Mouse (Mus musculus) hindbrain, embryonic 16.5 days (tissue): ENCODE data around the gene Gdap2. TPM values are rescaled to one million over a fixed set of nuclear protein-coding genes. Genes with fewer than 3 reads are reported as not detected.

ENCODE experiments used
- ATAC-seq: fragments of 200-750 bp; cut with Nextera tagmentation; 2 replicates; pipeline ENCODE4 v1.8.0; 2017; ENCODE audit warnings: moderate TSS enrichment, moderate library complexity
- H3K27ac ChIP-seq: fragments of 300-500 bp; sonication (generic); 2 replicates; pipeline ENCODE4 v1.5.1; 2014; ENCODE audit warnings: low read depth, mild to moderate bottlenecking, control low read depth, low read length, moderate library complexity
- H3K27me3 ChIP-seq: fragments of 300-500 bp; sonication (generic); replicated peaks from 2 replicates; pipeline ENCODE4 v1.6.1; 2014; ENCODE audit warnings: low read length; ENCODE audit not compliant: control insufficient read depth, insufficient read depth
- H3K36me3 ChIP-seq: fragments of 300-500 bp; sonication (generic); 2 replicates; pipeline ENCODE4 v1.6.1; 2014; ENCODE audit warnings: mild to moderate bottlenecking, low read length, moderate library complexity, mixed read lengths; ENCODE audit not compliant: control insufficient read depth, insufficient read depth
- H3K4me1 ChIP-seq: fragments of 300-500 bp; sonication (generic); 2 replicates; pipeline ENCODE4 v1.6.1; 2014; ENCODE audit warnings: low read depth, low read length; ENCODE audit not compliant: control insufficient read depth, insufficient read depth
- H3K4me2 ChIP-seq: fragments of 300-500 bp; sonication (generic); 2 replicates; pipeline ENCODE4 v1.6.1; 2014; ENCODE audit warnings: mild to moderate bottlenecking, low read length, control low read depth, moderate library complexity
- H3K4me3 ChIP-seq: fragments of 300-500 bp; sonication (generic); 2 replicates; pipeline ENCODE4 v1.5.1; 2014; ENCODE audit warnings: mild to moderate bottlenecking, low read length, control low read depth, moderate library complexity
- H3K9ac ChIP-seq: fragments of 300-500 bp; sonication (generic); 2 replicates; pipeline ENCODE4 v1.6.1; 2014; ENCODE audit warnings: low read depth, mild to moderate bottlenecking, control low read depth, low read length, moderate library complexity
- H3K9me3 ChIP-seq: fragments of 300-500 bp; sonication (generic); 2 replicates; pipeline ENCODE4 v1.6.1; 2014; ENCODE audit warnings: mild to moderate bottlenecking, low read length, moderate library complexity; ENCODE audit not compliant: control insufficient read depth
- WGBS: fragments of 180-500 bp; shearing (Covaris S2); extraction: QIAGEN DNeasy Blood & Tissue Kit; methylation state at CpG from one replicate; pipeline ENCODE4 v1.1.7; 2014; 5-methylcytosine and 5-hydroxymethylcytosine counted together
- polyA plus RNA-seq: library from polyadenylated mRNA; unstranded; fragments of >200 nt; fragmentation: Nextera tagmentation; extraction: Ambion mirVana; gene quantifications from 2 replicates; pipeline ENCODE4 v1.2.1, GENCODE M21; 2015

The Gdap2 gene
- polyA plus RNA-seq = 39.5 and 39.8 TPM in 2 replicates

GRCm38 (mm10) chr3:100162315-100163105 is at the start of gene Gdap2, which contains the start of gene Wdr3:
Gene Gdap2, plus strand, starts transcription at chr3:100162381.
Gene Wdr3, minus strand, starts transcription at chr3:100162407.
- H3K4me3 ChIP-seq = peak within 1 kb of the TSS; percentile 86
- peak within 1 kb of the TSS; percentile 90 for H3K9ac ChIP-seq
- H3K4me2 ChIP-seq = peak within 1 kb of the TSS; percentile 88
- H3K9me3 ChIP-seq = no peaks in the 10 kb centered on the region
- H3K27ac ChIP-seq = peak within 1 kb of the TSS; percentile 92
- peak; percentile 99 for ATAC-seq
- H3K36me3 ChIP-seq = peaks cover 10% of the 10 kb centered on the region
- WGBS = under 1% methylated on average over 53 of the region's 55 CpGs
- no peaks in the 10 kb centered on the region for H3K27me3 ChIP-seq
- peaks cover 19% of the 10 kb centered on the region for H3K4me1 ChIP-seq

- H3K4me3 ChIP-seq = no peak overlapping the region
- H3K9ac ChIP-seq = no peak overlapping the region
- ATAC-seq = no peak
- H3K4me1 ChIP-seq = no peaks in the 10 kb centered on the region
- no peaks in the 10 kb centered on the region for H3K27me3 ChIP-seq
- WGBS = 68% methylated on average over 2 of the region's 2 CpGs
- H3K4me2 ChIP-seq = no peak overlapping the region
- no peaks in the 10 kb centered on the region for H3K9me3 ChIP-seq
- no peak overlapping the region for H3K27ac ChIP-seq
- H3K36me3 ChIP-seq = no peaks in the 10 kb centered on the region
Observed at GRCm38 (mm10) chr3:100118681-100119080, 43.5 kb upstream of the Gdap2 start.

- 51% methylated on average over 2 of the region's 2 CpGs for WGBS
- Histone ChIP-seq H3K4me3 (no peak overlapping the region), H3K9me3 (no peaks in the 10 kb centered on the region), H3K4me2 (no peak overlapping the region), H3K36me3 (no peaks in the 10 kb centered on the region), H3K4me1 (no peaks in the 10 kb centered on the region), H3K27me3 (no peaks in the 10 kb centered on the region), H3K27ac (no peak overlapping the region), H3K9ac (no peak overlapping the region)
- ATAC-seq = no peak
Observed at GRCm38 (mm10) chr3:100121961-100122360, 40.2 kb upstream of the Gdap2 start.

GRCm38 (mm10) chr3:100122445-100122844 is 39.7 kb upstream of the Gdap2 start:
- Histone ChIP-seq H3K4me3 (no peak overlapping the region), H3K27me3 (no peaks in the 10 kb centered on the region), H3K4me1 (no peaks in the 10 kb centered on the region), H3K9me3 (no peaks in the 10 kb centered on the region), H3K4me2 (no peak overlapping the region), H3K36me3 (no peaks in the 10 kb centered on the region), H3K9ac (no peak overlapping the region), H3K27ac (no peak overlapping the region)
- WGBS = 71% methylated on average over 1 of the region's 1 CpGs
- ATAC-seq = no peak

- peaks cover 19% of the 10 kb centered on the region for H3K4me1 ChIP-seq
- no peak overlapping the region for H3K27ac ChIP-seq
- H3K36me3 ChIP-seq = peaks cover 22% of the 10 kb centered on the region
- H3K9me3 ChIP-seq = no peaks in the 10 kb centered on the region
- no peaks in the 10 kb centered on the region for H3K27me3 ChIP-seq
- peak overlapping the region; percentile 80; the same call in 1 of the 2 replicates for H3K9ac ChIP-seq
- ATAC-seq = no peak
- 84% methylated on average over 15 of the region's 15 CpGs for WGBS
- peak overlapping the region; percentile 88 for H3K4me2 ChIP-seq
- H3K4me3 ChIP-seq = peak overlapping the region; percentile 86
Observed at GRCm38 (mm10) chr3:100160682-100161445, 1.3 kb upstream of the Gdap2 start.

GRCm38 (mm10) chr3:100161665-100162314 is 391 bp upstream of the Gdap2 start:
- ATAC-seq = no peak; the same call in 1 of the 2 replicates
- Histone ChIP-seq H3K9ac (peak overlapping the region; percentile 80), H3K9me3 (no peaks in the 10 kb centered on the region), H3K4me1 (peaks cover 19% of the 10 kb centered on the region), H3K27ac (peak overlapping the region; percentile 58; the same call in 1 of the 2 replicates), H3K4me2 (peak overlapping the region; percentile 88), H3K36me3 (peaks cover 16% of the 10 kb centered on the region), H3K27me3 (no peaks in the 10 kb centered on the region), H3K4me3 (peak overlapping the region; percentile 86)
- under 1% methylated on average over 35 of the region's 35 CpGs for WGBS

- ATAC-seq = no peak
- 75% methylated on average over 2 of the region's 2 CpGs for whole genome bisulfite sequencing
- Histone ChIP-seq H3K4me3 (no peak overlapping the region), H3K36me3 (peaks cover 9% of the 10 kb centered on the region; the same call in 1 of the 2 replicates), H3K4me1 (peaks cover 19% of the 10 kb centered on the region), H3K4me2 (peak overlapping the region; percentile 84), H3K9me3 (no peaks in the 10 kb centered on the region), H3K9ac (no peak overlapping the region), H3K27ac (no peak overlapping the region), H3K27me3 (no peaks in the 10 kb centered on the region)
Observed at GRCm38 (mm10) chr3:100163556-100163955, 1.4 kb downstream of the Gdap2 start.

GRCm38 (mm10) chr3:100164991-100165390 is 2.8 kb downstream of the Gdap2 start:
- H3K9ac ChIP-seq = no peak overlapping the region
- no peak overlapping the region for H3K4me3 ChIP-seq
- no peak overlapping the region for H3K4me2 ChIP-seq
- H3K4me1 ChIP-seq = peaks cover 19% of the 10 kb centered on the region
- no peaks in the 10 kb centered on the region for H3K27me3 ChIP-seq
- no peak overlapping the region for H3K27ac ChIP-seq
- no peaks in the 10 kb centered on the region for H3K9me3 ChIP-seq
- no peaks in the 10 kb centered on the region for H3K36me3 ChIP-seq
- no peak for ATAC-seq

- H3K4me2 ChIP-seq = no peak overlapping the region
- no peak overlapping the region for H3K9ac ChIP-seq
- no peak overlapping the region for H3K27ac ChIP-seq
- H3K4me3 ChIP-seq = no peak overlapping the region
- no peaks in the 10 kb centered on the region for H3K9me3 ChIP-seq
- no peak for ATAC-seq
- H3K36me3 ChIP-seq = peaks cover 52% of the 10 kb centered on the region
- no peaks in the 10 kb centered on the region for H3K4me1 ChIP-seq
- 93% methylated on average over 2 of the region's 2 CpGs for WGBS
- H3K27me3 ChIP-seq = no peaks in the 10 kb centered on the region
Observed at GRCm38 (mm10) chr3:100176031-100176430, 13.8 kb downstream of the Gdap2 start.
